Mouse (Mus musculus) midbrain, embryonic 15.5 days (tissue): ENCODE data around the gene B4galnt3. TPM values are rescaled to one million over a fixed set of nuclear protein-coding genes. Genes with fewer than 3 reads are reported as not detected.

ENCODE experiments used
- ATAC-seq: fragments of 200-750 bp; cut with Nextera tagmentation; replicated peaks from 2 replicates; pipeline ENCODE4 v1.8.0; 2017; ENCODE audit warnings: moderate TSS enrichment
- H3K27ac ChIP-seq: fragments of 300-500 bp; sonication (generic); 2 replicates; pipeline ENCODE4 v1.5.1; 2015; ENCODE audit warnings: mild to moderate bottlenecking, inconsistent platforms
- H3K27me3 ChIP-seq: fragments of 300-500 bp; sonication (generic); replicated peaks from 2 replicates; pipeline ENCODE4 v1.6.1; 2015; ENCODE audit warnings: inconsistent platforms
- H3K36me3 ChIP-seq: fragments of 300-500 bp; sonication (generic); replicated peaks from 2 replicates; pipeline ENCODE4 v1.6.1; 2015; ENCODE audit warnings: inconsistent platforms
- H3K4me1 ChIP-seq: fragments of 300-500 bp; sonication (generic); 2 replicates; pipeline ENCODE4 v1.6.1; 2015; ENCODE audit warnings: inconsistent platforms
- H3K4me2 ChIP-seq: fragments of 300-500 bp; sonication (generic); 2 replicates; pipeline ENCODE4 v1.6.1; 2015; ENCODE audit warnings: inconsistent platforms, mild to moderate bottlenecking, moderate library complexity
- H3K4me3 ChIP-seq: fragments of 300-500 bp; sonication (generic); 2 replicates; pipeline ENCODE4 v1.5.1; 2015; ENCODE audit warnings: mild to moderate bottlenecking, inconsistent platforms
- H3K9ac ChIP-seq: fragments of 300-500 bp; sonication (generic); 2 replicates; pipeline ENCODE4 v1.6.1; 2015; ENCODE audit warnings: mild to moderate bottlenecking, inconsistent platforms
- H3K9me3 ChIP-seq: fragments of 300-500 bp; sonication (generic); 2 replicates; pipeline ENCODE4 v1.6.1; 2016; ENCODE audit warnings: inconsistent platforms
- WGBS: fragments of 180-500 bp; shearing (Covaris S2); methylation state at CpG from one replicate; pipeline ENCODE4 v1.1.7; 2015; ENCODE audit warnings: mixed read lengths; 5-methylcytosine and 5-hydroxymethylcytosine counted together
- polyA plus RNA-seq: library from polyadenylated mRNA; unstranded; fragments of >200 nt; fragmentation: Nextera tagmentation; extraction: Ambion mirVana; gene quantifications from 2 replicates; pipeline ENCODE4 v1.2.1, GENCODE M21; 2015

The B4galnt3 gene
- polyA plus RNA-seq, 1 experiment from 2014 or later: 0.22 TPM

- no peak for ATAC-seq
- Histone ChIP-seq H3K27me3 (no peaks in the 10 kb centered on the region), H3K4me3 (no peak overlapping the region), H3K36me3 (no peaks in the 10 kb centered on the region), H3K27ac (no peak overlapping the region), H3K9me3 (no peaks in the 10 kb centered on the region), H3K4me2 (no peak overlapping the region), H3K9ac (no peak overlapping the region), H3K4me1 (no peaks in the 10 kb centered on the region)
- 80% methylated on average over 5 of the region's 5 CpGs for WGBS
Measured at GRCm38 (mm10) chr6:120240461-120240860, 53.9 kb downstream of the B4galnt3 start.

GRCm38 (mm10) chr6:120235874-120236273 is 58.5 kb downstream of the B4galnt3 start:
- H3K27ac ChIP-seq: no peak overlapping the region
- 82% methylated on average over 7 of the region's 7 CpGs for WGBS
- no peak for ATAC-seq

GRCm38 (mm10) chr6:120232885-120233284 is 61.5 kb downstream of the B4galnt3 start:
- Histone ChIP-seq H3K36me3 (no peaks in the 10 kb centered on the region), H3K27ac (no peak overlapping the region)
- WGBS: 93% methylated on average over 6 of the region's 6 CpGs

More at GRCm38 (mm10) chr6:120235874-120236273, 58.5 kb downstream of the B4galnt3 start:
- Histone ChIP-seq H3K27me3 (no peaks in the 10 kb centered on the region), H3K4me3 (no peak overlapping the region), H3K9me3 (no peaks in the 10 kb centered on the region), H3K4me2 (no peak overlapping the region), H3K9ac (no peak overlapping the region), H3K4me1 (no peaks in the 10 kb centered on the region), H3K36me3 (no peaks in the 10 kb centered on the region)

GRCm38 (mm10) chr6:120230441-120230840 is 63.9 kb downstream of the B4galnt3 start:
- Histone ChIP-seq H3K36me3 (no peaks in the 10 kb centered on the region), H3K4me2 (no peak overlapping the region), H3K9ac (no peak overlapping the region), H3K4me3 (no peak overlapping the region), H3K4me1 (no peaks in the 10 kb centered on the region), H3K27me3 (no peaks in the 10 kb centered on the region), H3K27ac (no peak overlapping the region), H3K9me3 (no peaks in the 10 kb centered on the region)
- 2% methylated on average over 1 of the region's 1 CpGs for WGBS
- no peak for ATAC-seq

More at GRCm38 (mm10) chr6:120232885-120233284, 61.5 kb downstream of the B4galnt3 start:
- H3K9ac ChIP-seq: no peak overlapping the region
- H3K9me3 ChIP-seq: no peaks in the 10 kb centered on the region
- H3K4me1 ChIP-seq: no peaks in the 10 kb centered on the region
- no peak overlapping the region for H3K4me3 ChIP-seq
- ATAC-seq: no peak
- no peaks in the 10 kb centered on the region for H3K27me3 ChIP-seq
- H3K4me2 ChIP-seq: no peak overlapping the region

- H3K4me2 ChIP-seq: no peak overlapping the region
- H3K9me3 ChIP-seq: no peaks in the 10 kb centered on the region
- no peak overlapping the region for H3K4me3 ChIP-seq
- no peak overlapping the region for H3K27ac ChIP-seq
- no peaks in the 10 kb centered on the region for H3K4me1 ChIP-seq
- 71% methylated on average over 7 of the region's 7 CpGs for WGBS
- H3K27me3 ChIP-seq: no peaks in the 10 kb centered on the region
- no peak for ATAC-seq
- H3K36me3 ChIP-seq: no peaks in the 10 kb centered on the region
- H3K9ac ChIP-seq: no peak overlapping the region
Measured at GRCm38 (mm10) chr6:120229806-120230205, 64.6 kb downstream of the B4galnt3 start.

- ATAC-seq: no peak
- Histone ChIP-seq H3K27me3 (no peaks in the 10 kb centered on the region), H3K36me3 (no peaks in the 10 kb centered on the region), H3K27ac (no peak overlapping the region), H3K9ac (no peak overlapping the region), H3K9me3 (no peaks in the 10 kb centered on the region), H3K4me3 (no peak overlapping the region), H3K4me2 (no peak overlapping the region), H3K4me1 (no peaks in the 10 kb centered on the region)
- WGBS: 90% methylated on average over 7 of the region's 7 CpGs
Measured at GRCm38 (mm10) chr6:120227068-120227467, 67.3 kb downstream of the B4galnt3 start.

GRCm38 (mm10) chr6:120225355-120225754 is 69.0 kb downstream of the B4galnt3 start:
- Histone ChIP-seq H3K4me3 (no peak overlapping the region), H3K4me2 (no peak overlapping the region), H3K9me3 (no peaks in the 10 kb centered on the region), H3K36me3 (no peaks in the 10 kb centered on the region), H3K27ac (no peak overlapping the region), H3K27me3 (no peaks in the 10 kb centered on the region), H3K4me1 (no peaks in the 10 kb centered on the region), H3K9ac (no peak overlapping the region)
- ATAC-seq: no peak
- 63% methylated on average over 6 of the region's 6 CpGs for WGBS

- H3K27me3 ChIP-seq: no peaks in the 10 kb centered on the region
- 29% methylated on average over 6 of the region's 6 CpGs for WGBS
- ATAC-seq: no peak
- no peak overlapping the region for H3K9ac ChIP-seq
- H3K36me3 ChIP-seq: no peaks in the 10 kb centered on the region
- no peaks in the 10 kb centered on the region for H3K9me3 ChIP-seq
- no peak overlapping the region for H3K4me2 ChIP-seq
- no peak overlapping the region for H3K4me3 ChIP-seq
- no peaks in the 10 kb centered on the region for H3K4me1 ChIP-seq
- no peak overlapping the region for H3K27ac ChIP-seq
Measured at GRCm38 (mm10) chr6:120222669-120223068, 71.7 kb downstream of the B4galnt3 start.

- 80% methylated on average over 2 of the region's 2 CpGs for WGBS
- Histone ChIP-seq H3K4me1 (no peaks in the 10 kb centered on the region), H3K4me3 (no peak overlapping the region), H3K27ac (no peak overlapping the region), H3K9me3 (no peaks in the 10 kb centered on the region), H3K9ac (no peak overlapping the region), H3K4me2 (no peak overlapping the region), H3K27me3 (no peaks in the 10 kb centered on the region), H3K36me3 (no peaks in the 10 kb centered on the region)
- ATAC-seq: no peak
Measured at GRCm38 (mm10) chr6:120219281-120219680, 75.1 kb downstream of the B4galnt3 start.

GRCm38 (mm10) chr6:120216702-120217101 is 77.7 kb downstream of the B4galnt3 start:
- Histone ChIP-seq H3K9ac (no peak overlapping the region), H3K27me3 (no peaks in the 10 kb centered on the region), H3K27ac (no peak overlapping the region), H3K4me3 (no peak overlapping the region), H3K4me1 (no peaks in the 10 kb centered on the region), H3K4me2 (no peak overlapping the region), H3K9me3 (no peaks in the 10 kb centered on the region), H3K36me3 (no peaks in the 10 kb centered on the region)
- WGBS: 88% methylated on average over 1 of the region's 1 CpGs
- no peak for ATAC-seq

- no peaks in the 10 kb centered on the region for H3K9me3 ChIP-seq
- H3K36me3 ChIP-seq: no peaks in the 10 kb centered on the region
- no peak overlapping the region for H3K27ac ChIP-seq
- H3K27me3 ChIP-seq: no peaks in the 10 kb centered on the region
- H3K4me3 ChIP-seq: no peak overlapping the region
- ATAC-seq: no peak
- H3K4me2 ChIP-seq: no peak overlapping the region
- WGBS: 79% methylated on average over 6 of the region's 6 CpGs
- H3K9ac ChIP-seq: no peak overlapping the region
- no peaks in the 10 kb centered on the region for H3K4me1 ChIP-seq
Measured at GRCm38 (mm10) chr6:120211536-120211935, 82.8 kb downstream of the B4galnt3 start.

GRCm38 (mm10) chr6:120206586-120206985 is 87.8 kb downstream of the B4galnt3 start:
- no peaks in the 10 kb centered on the region for H3K36me3 ChIP-seq
- H3K4me1 ChIP-seq: peaks cover 12% of the 10 kb centered on the region
- H3K27me3 ChIP-seq: no peaks in the 10 kb centered on the region
- WGBS: 88% methylated on average over 5 of the region's 5 CpGs
- H3K4me3 ChIP-seq: no peak overlapping the region
- no peaks in the 10 kb centered on the region for H3K9me3 ChIP-seq
- H3K9ac ChIP-seq: no peak overlapping the region
- no peak for ATAC-seq
- H3K4me2 ChIP-seq: no peak overlapping the region
- H3K27ac ChIP-seq: no peak overlapping the region

- H3K27ac ChIP-seq: no peak overlapping the region
- WGBS: 26% methylated on average over 8 of the region's 8 CpGs
Measured at GRCm38 (mm10) chr6:120202406-120202805, 92.0 kb downstream of the B4galnt3 start.

More at GRCm38 (mm10) chr6:120202406-120202805, 92.0 kb downstream of the B4galnt3 start:
- Histone ChIP-seq H3K4me3 (no peak overlapping the region), H3K9me3 (no peaks in the 10 kb centered on the region), H3K9ac (no peak overlapping the region), H3K4me1 (peaks cover 12% of the 10 kb centered on the region), H3K27me3 (no peaks in the 10 kb centered on the region), H3K36me3 (no peaks in the 10 kb centered on the region), H3K4me2 (no peak overlapping the region)
- no peak for ATAC-seq
